Mouse (Mus musculus) G1E (cell line): ENCODE measurements around the gene Tmem255a.

Experiments used
- CTCF ChIP-seq: IDR thresholded peaks from 2 replicates; pipeline ENCODE4 v1.5.1; 2012; ENCODE audit warnings: low read depth, low read length, inconsistent platforms, mixed read lengths
- GATA1 ChIP-seq: IDR thresholded peaks from 2 replicates; pipeline ENCODE4 v1.6.1; 2012; ENCODE audit warnings: borderline replicate concordance, low read length, inconsistent platforms, mixed read lengths
- POLR2AphosphoS5 ChIP-seq: IDR thresholded peaks from 2 replicates; pipeline ENCODE4 v1.6.1; 2012; ENCODE audit warnings: low read depth, low read length, inconsistent platforms; ENCODE audit not compliant: insufficient replicate concordance
- TAL1 ChIP-seq: conservative IDR thresholded peaks from 2 replicates; pipeline ENCODE4 v1.6.1; 2012; ENCODE audit warnings: low read depth, low read length, inconsistent platforms, mixed read lengths

GRCm38 (mm10) chrX:38229888-38230287, 22.4 kb downstream of the Tmem255a start:
- TF ChIP-seq CTCF (no peak), POLR2AphosphoS5 (no peak), GATA1 (no peak), TAL1 (no peak)
